7 mouse cellular contexts compared by ENCODE assay signal in the genomic region with DNA sequence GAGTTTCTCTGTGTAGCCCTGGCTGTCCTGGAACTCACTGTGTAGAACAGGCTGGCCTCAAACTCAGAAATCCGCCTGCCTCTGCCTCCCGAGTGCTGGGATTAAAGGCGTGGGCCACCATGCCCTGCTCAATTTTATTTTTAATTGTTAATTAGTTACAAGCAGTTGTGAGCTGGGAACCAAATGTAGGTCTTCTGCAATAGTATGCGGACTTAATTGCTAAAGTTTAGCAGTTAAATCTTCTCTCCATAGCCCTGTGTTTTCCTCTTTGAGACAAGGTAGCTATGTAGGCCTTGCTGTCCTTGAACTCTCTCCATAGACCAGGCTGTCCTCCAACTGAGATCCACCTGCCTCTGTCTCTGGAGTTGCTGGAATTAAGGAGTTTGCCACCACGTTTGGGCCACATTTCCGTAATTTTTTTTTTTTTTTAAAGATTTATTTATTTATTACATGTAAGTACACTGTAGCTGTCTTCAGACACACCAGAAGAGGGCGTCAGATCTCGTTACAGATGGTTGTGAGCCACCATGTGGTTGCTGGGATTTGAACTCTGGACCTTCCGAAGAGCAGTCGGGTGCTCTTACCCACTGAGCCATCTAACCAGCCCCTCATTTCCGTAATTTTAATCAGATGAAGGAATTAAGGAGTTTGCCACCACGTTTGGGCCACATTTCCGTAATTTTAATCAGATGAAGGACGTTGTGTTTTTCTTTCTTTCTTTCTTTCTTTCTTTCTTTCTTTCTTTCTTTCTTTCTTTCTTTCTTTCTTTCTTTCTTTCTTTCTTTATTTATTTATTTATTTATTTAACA. TPM values are rescaled to one million over a fixed set of nuclear protein-coding genes. Genes with fewer than 3 reads are reported as not detected.
DNase-seq lines count a peak whose midpoint lies in the region; ATAC-seq and TF ChIP-seq lines count a peak whose summit lies in the region.
"Not testable (repeated sequence)": the region's sequence is repeated elsewhere in the genome, so short reads cannot be mapped to it uniquely, and the experiment has no call there.

No protein-coding gene starts in this region.

- not testable (repeated sequence) for ATAC-seq in heart, embryonic 12.5 days (ENCODE audit: insufficient number of reproducible peaks, low FRiP score); hindbrain, embryonic 15.5 days (ENCODE audit: low FRiP score, low read depth); midbrain, embryonic 15.5 days (replicated peaks)
- ATAC-seq in liver, postnatal 0 days = 0 out of 2 replicates have a peak, but pooled peaks have one; percentile 4

- peak overlapping the region; percentile 74 for H3K4me3 ChIP-seq in forebrain, embryonic 10.5 days
- not testable (repeated sequence) for H3K4me3 ChIP-seq in heart, embryonic 12.5 days
- H3K4me3 ChIP-seq in hindbrain, embryonic 15.5 days = peak overlapping the region; percentile 58; the same call in 1 of the 2 replicates
- peak overlapping the region; percentile 64 for H3K4me3 ChIP-seq in limb, embryonic 10.5 days
- H3K4me3 ChIP-seq in liver, postnatal 0 days (ENCODE audit: low read depth, low read length) = peak overlapping the region; percentile 60
- peak overlapping the region; percentile 53 for H3K4me3 ChIP-seq in midbrain, embryonic 15.5 days

- not testable (repeated sequence) for H3K9ac ChIP-seq in heart, embryonic 12.5 days; hindbrain, embryonic 15.5 days; liver, postnatal 0 days (replicated peaks); midbrain, embryonic 15.5 days

- not testable (repeated sequence) for H3K27me3 ChIP-seq in forebrain, embryonic 10.5 days (ENCODE audit: poor library complexity, severe bottlenecking); heart, embryonic 12.5 days (replicated peaks); hindbrain, embryonic 15.5 days; limb, embryonic 10.5 days (ENCODE audit: low read depth, poor library complexity, severe bottlenecking); liver, postnatal 0 days (ENCODE audit: insufficient read depth, low read length); midbrain, embryonic 15.5 days (replicated peaks)

- not testable (repeated sequence) for TF ChIP-seq EP300 in liver, postnatal 0 days (IDR thresholded peaks at IDR 0.05; ENCODE audit: low read depth)

- peaks cover 32% of the 10 kb centered on the region for H3K36me3 ChIP-seq in forebrain, embryonic 10.5 days (replicated peaks)
- H3K36me3 ChIP-seq in heart, embryonic 12.5 days; hindbrain, embryonic 15.5 days; liver, postnatal 0 days (replicated peaks; ENCODE audit: insufficient read depth, low read length); midbrain, embryonic 15.5 days (replicated peaks): not testable (repeated sequence)
- peaks cover 23% of the 10 kb centered on the region for H3K36me3 ChIP-seq in limb, embryonic 10.5 days

- DNase-seq in MEL-GATA-1-ER (ENCODE audit: extremely low read depth, low read depth) = peak; percentile 70
- not testable (repeated sequence) for DNase-seq in forebrain, embryonic 10.5 days (ENCODE audit: extremely low spot score, low spot score); limb, embryonic 10.5 days (ENCODE audit: low spot score); liver, postnatal 0 days

- peaks cover 21% of the 10 kb centered on the region for H3K4me1 ChIP-seq in forebrain, embryonic 10.5 days
- H3K4me1 ChIP-seq in heart, embryonic 12.5 days (replicated peaks) = peaks cover 28% of the 10 kb centered on the region
- H3K4me1 ChIP-seq in hindbrain, embryonic 15.5 days (replicated peaks) = not testable (repeated sequence)
- peaks cover 14% of the 10 kb centered on the region for H3K4me1 ChIP-seq in limb, embryonic 10.5 days
- H3K4me1 ChIP-seq in liver, postnatal 0 days (ENCODE audit: insufficient read depth) = peaks cover 35% of the 10 kb centered on the region
- peaks cover 16% of the 10 kb centered on the region for H3K4me1 ChIP-seq in midbrain, embryonic 15.5 days

- H3K9me3 ChIP-seq in forebrain, embryonic 10.5 days; heart, embryonic 12.5 days (replicated peaks); hindbrain, embryonic 15.5 days; limb, embryonic 10.5 days (replicated peaks); liver, postnatal 0 days (ENCODE audit: low read length); midbrain, embryonic 15.5 days: not testable (repeated sequence)

- peak overlapping the region; percentile 69; the same call in 1 of the 2 replicates for H3K4me2 ChIP-seq in heart, embryonic 12.5 days
- peak overlapping the region; percentile 58 for H3K4me2 ChIP-seq in hindbrain, embryonic 15.5 days
- H3K4me2 ChIP-seq in liver, postnatal 0 days (ENCODE audit: low read depth, low read length) = peak overlapping the region; percentile 77
- H3K4me2 ChIP-seq in midbrain, embryonic 15.5 days = peak overlapping the region; percentile 54; the same call in 1 of the 2 replicates

- peak overlapping the region; percentile 93 for H3K27ac ChIP-seq in forebrain, embryonic 10.5 days
- not testable (repeated sequence) for H3K27ac ChIP-seq in heart, embryonic 12.5 days (ENCODE audit: poor library complexity, severe bottlenecking); liver, postnatal 0 days (ENCODE audit: low read depth)
- H3K27ac ChIP-seq in hindbrain, embryonic 15.5 days (replicated peaks) = 0 out of 2 replicates have a peak overlapping the region, but pooled peaks have one; percentile 26
- peak overlapping the region; percentile 87; the same call in 1 of the 2 replicates for H3K27ac ChIP-seq in limb, embryonic 10.5 days
- H3K27ac ChIP-seq in midbrain, embryonic 15.5 days = peak overlapping the region; percentile 86; the same call in 1 of the 2 replicates

- 59% methylated on average over 14 of the region's 14 CpGs for WGBS in forebrain, embryonic 10.5 days
- 50% methylated on average over 14 of the region's 14 CpGs for WGBS in heart, embryonic 12.5 days
- WGBS in hindbrain, embryonic 15.5 days = 57% methylated on average over 14 of the region's 14 CpGs
- WGBS in limb, embryonic 10.5 days = 59% methylated on average over 14 of the region's 14 CpGs
- WGBS in liver, postnatal 0 days (ENCODE audit: insufficient replicate concordance) = 51% methylated on average over 14 of the region's 14 CpGs
- WGBS in midbrain, embryonic 15.5 days = 55% methylated on average over 14 of the region's 14 CpGs

- not testable (repeated sequence) for TF ChIP-seq CTCF in liver, postnatal 0 days (IDR thresholded peaks at IDR 0.05; ENCODE audit: low read depth)

RNA-seq across cellular contexts. Expression of a gene that starts 0.6 kb away (rescaled TPM):
- 53.7 and 55.1 TPM in 2 replicates for polyA plus RNA-seq in forebrain, embryonic 10.5 days (2016; fragmentation: Nextera tagmentation; extraction: Ambion mirVana)
- polyA plus RNA-seq in heart, embryonic 12.5 days (2016; fragmentation: Nextera tagmentation; extraction: Ambion mirVana) = 36.3 and 41.2 TPM in 2 replicates
- polyA plus RNA-seq in hindbrain, embryonic 15.5 days (2015; fragmentation: Nextera tagmentation; extraction: Ambion mirVana) = 45.8 and 50.3 TPM in 2 replicates
- 41.3 and 48.0 TPM in 2 replicates for polyA plus RNA-seq in limb, embryonic 10.5 days (2016; fragmentation: Nextera tagmentation; extraction: Ambion mirVana)
- 24.7 and 27.7 TPM in 2 replicates for polyA plus RNA-seq in liver, postnatal 0 days (2015; fragmentation: Nextera tagmentation; extraction: Ambion mirVana)
- 48.7 and 53.0 TPM in 2 replicates for polyA plus RNA-seq in midbrain, embryonic 15.5 days (2015; fragmentation: Nextera tagmentation; extraction: Ambion mirVana)

RNA-seq across cellular contexts. Expression of a gene that starts 7.9 kb away (rescaled TPM):
- polyA plus RNA-seq in forebrain, embryonic 10.5 days (2016; fragmentation: Nextera tagmentation; extraction: Ambion mirVana) = 43.7 and 45.5 TPM in 2 replicates
- polyA plus RNA-seq in heart, embryonic 12.5 days (2016; fragmentation: Nextera tagmentation; extraction: Ambion mirVana) = 35.0 and 35.2 TPM in 2 replicates
- 29.6 and 33.9 TPM in 2 replicates for polyA plus RNA-seq in hindbrain, embryonic 15.5 days (2015; fragmentation: Nextera tagmentation; extraction: Ambion mirVana)
- polyA plus RNA-seq in limb, embryonic 10.5 days (2016; fragmentation: Nextera tagmentation; extraction: Ambion mirVana) = 48.2 and 52.1 TPM in 2 replicates
- polyA plus RNA-seq in liver, postnatal 0 days (2015; fragmentation: Nextera tagmentation; extraction: Ambion mirVana) = 11.3 and 12.1 TPM in 2 replicates
- 34.4 and 35.2 TPM in 2 replicates for polyA plus RNA-seq in midbrain, embryonic 15.5 days (2015; fragmentation: Nextera tagmentation; extraction: Ambion mirVana)

RNA-seq across cellular contexts. Expression of a gene that starts 37.5 kb away (rescaled TPM):
- 31.1 and 34.4 TPM in 2 replicates for polyA plus RNA-seq in forebrain, embryonic 10.5 days (2016; fragmentation: Nextera tagmentation; extraction: Ambion mirVana)
- 5.9 and 7.7 TPM in 2 replicates for polyA plus RNA-seq in heart, embryonic 12.5 days (2016; fragmentation: Nextera tagmentation; extraction: Ambion mirVana)
- polyA plus RNA-seq in hindbrain, embryonic 15.5 days (2015; fragmentation: Nextera tagmentation; extraction: Ambion mirVana) = 38.5 and 42.1 TPM in 2 replicates
- 20.4 and 23.7 TPM in 2 replicates for polyA plus RNA-seq in limb, embryonic 10.5 days (2016; fragmentation: Nextera tagmentation; extraction: Ambion mirVana)
- 0.90 and 1.5 TPM in 2 replicates for polyA plus RNA-seq in liver, postnatal 0 days (2015; fragmentation: Nextera tagmentation; extraction: Ambion mirVana)
- 43.7 and 47.7 TPM in 2 replicates for polyA plus RNA-seq in midbrain, embryonic 15.5 days (2015; fragmentation: Nextera tagmentation; extraction: Ambion mirVana)

RNA-seq across cellular contexts. Expression of a gene that starts 49.1 kb away (rescaled TPM):
- polyA plus RNA-seq in forebrain, embryonic 10.5 days (2016; fragmentation: Nextera tagmentation; extraction: Ambion mirVana) = 136 and 151 TPM in 2 replicates
- polyA plus RNA-seq in heart, embryonic 12.5 days (2016; fragmentation: Nextera tagmentation; extraction: Ambion mirVana) = 142 and 146 TPM in 2 replicates
- polyA plus RNA-seq in hindbrain, embryonic 15.5 days (2015; fragmentation: Nextera tagmentation; extraction: Ambion mirVana) = 123 and 129 TPM in 2 replicates
- polyA plus RNA-seq in limb, embryonic 10.5 days (2016; fragmentation: Nextera tagmentation; extraction: Ambion mirVana) = 150 and 170 TPM in 2 replicates
- polyA plus RNA-seq in liver, postnatal 0 days (2015; fragmentation: Nextera tagmentation; extraction: Ambion mirVana) = 57.2 and 58.1 TPM in 2 replicates
- 130 and 131 TPM in 2 replicates for polyA plus RNA-seq in midbrain, embryonic 15.5 days (2015; fragmentation: Nextera tagmentation; extraction: Ambion mirVana)

RNA-seq across cellular contexts. Expression of a gene that starts 51.7 kb away (rescaled TPM):
- 19.1 and 20.7 TPM in 2 replicates for polyA plus RNA-seq in forebrain, embryonic 10.5 days (2016; fragmentation: Nextera tagmentation; extraction: Ambion mirVana)
- polyA plus RNA-seq in heart, embryonic 12.5 days (2016; fragmentation: Nextera tagmentation; extraction: Ambion mirVana) = 30.6 and 31.2 TPM in 2 replicates
- 14.5 and 15.1 TPM in 2 replicates for polyA plus RNA-seq in hindbrain, embryonic 15.5 days (2015; fragmentation: Nextera tagmentation; extraction: Ambion mirVana)
- polyA plus RNA-seq in limb, embryonic 10.5 days (2016; fragmentation: Nextera tagmentation; extraction: Ambion mirVana) = 72.7 and 82.2 TPM in 2 replicates
- polyA plus RNA-seq in liver, postnatal 0 days (2015; fragmentation: Nextera tagmentation; extraction: Ambion mirVana) = 17.1 and 17.7 TPM in 2 replicates
- polyA plus RNA-seq in midbrain, embryonic 15.5 days (2015; fragmentation: Nextera tagmentation; extraction: Ambion mirVana) = 11.8 and 12.0 TPM in 2 replicates
